Mouse (Mus musculus) E14TG2a.4 (cell line): ENCODE results near the gene Ugt1a10.

Experiments used
- CTCF ChIP-seq: conservative IDR thresholded peaks from 2 replicates; pipeline ENCODE4 v1.5.1; 2014; ENCODE audit warnings: low read length
- POU5F1 ChIP-seq: IDR thresholded peaks from 2 replicates; pipeline ENCODE4 v1.6.1; 2014; ENCODE audit warnings: low read length, borderline replicate concordance

DNA sequence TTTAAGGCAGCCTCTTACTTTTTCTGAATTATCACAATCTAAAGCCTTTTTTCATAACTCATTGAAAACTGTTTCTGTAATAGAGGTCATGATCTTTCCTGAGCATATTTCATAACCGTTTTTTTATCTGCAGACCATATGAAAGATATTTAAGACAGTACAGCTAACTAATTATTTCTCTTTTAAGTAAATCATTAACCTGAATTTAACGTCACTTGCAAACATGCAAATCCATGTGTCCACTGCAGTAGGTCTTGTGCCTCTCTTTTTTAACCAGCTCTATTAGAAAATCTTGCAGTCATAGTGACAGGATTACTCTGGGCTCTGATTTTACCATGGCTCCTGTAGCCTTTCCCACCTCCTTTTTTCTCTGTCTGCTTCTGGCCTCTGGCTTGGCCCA, 15.3 kb downstream of the Ugt1a10 start, which contains the start of gene Ugt1a9:
- TF ChIP-seq CTCF (no peak), POU5F1 (no peak)
